Mouse (Mus musculus): ENCODE measurements at regions not wholly inside any gene's neighbourhood (a gene's known extent, or its start where the extent isn't known, plus 50 kb on each side); places are given as distances from the start of the nearest gene placed in this dataset.

DNA sequence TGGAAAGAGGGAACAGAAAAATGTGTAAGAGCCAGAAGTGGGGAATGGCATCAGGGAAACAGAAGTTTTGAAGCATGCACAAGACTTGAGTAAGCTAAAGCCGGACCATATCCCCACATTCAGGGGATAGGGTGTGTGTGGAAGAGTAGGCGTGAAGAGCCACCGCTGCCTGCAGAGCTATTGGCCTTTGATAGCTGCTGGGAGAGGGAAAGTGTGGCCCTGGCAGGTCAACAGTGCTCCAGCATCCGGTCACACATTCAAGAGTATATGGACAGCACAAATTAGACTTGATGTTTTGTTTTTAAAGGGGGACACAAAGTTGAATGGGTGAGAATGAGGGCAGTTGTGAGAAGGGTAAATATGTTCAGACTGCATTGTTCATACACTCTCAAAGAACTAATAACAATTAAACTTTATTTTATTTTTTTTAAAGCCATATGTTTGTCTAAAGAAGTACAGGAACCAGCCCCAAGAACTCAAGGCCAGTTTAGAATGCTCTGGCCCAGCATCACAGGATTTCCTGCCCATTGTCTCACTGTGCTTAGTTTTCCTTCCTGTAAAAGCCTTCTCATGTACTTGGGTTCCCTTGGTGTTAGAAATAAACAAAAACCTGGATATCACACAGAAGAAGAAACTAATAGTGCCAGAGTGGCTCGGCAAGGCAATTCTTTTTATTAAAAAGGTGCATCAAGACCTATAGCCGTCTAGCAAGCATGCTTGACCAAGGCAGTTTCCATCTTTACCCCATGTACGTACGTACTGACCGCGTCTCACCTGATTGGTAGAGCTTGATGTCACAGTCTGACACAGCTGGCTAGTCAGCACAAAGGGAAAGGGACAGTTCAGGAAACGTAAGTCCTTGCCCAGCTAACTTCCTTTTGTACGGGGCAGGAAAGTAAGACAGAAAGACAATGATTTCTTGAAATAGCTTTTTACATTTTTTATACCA lies 144.6 kb upstream of the Rbbp6 start:
- TF ChIP-seq CTCF (IDR thresholded peaks at IDR 0.05; ENCODE audit: control insufficient read depth, insufficient read depth, low read length) (no peak), POLR2A (IDR thresholded peaks at IDR 0.05; ENCODE audit: borderline replicate concordance, control insufficient read depth, low read depth, low read length) (no peak)
